Mouse (Mus musculus): ENCODE results near the gene Rpl36al.

Rpl36al gene

DNA sequence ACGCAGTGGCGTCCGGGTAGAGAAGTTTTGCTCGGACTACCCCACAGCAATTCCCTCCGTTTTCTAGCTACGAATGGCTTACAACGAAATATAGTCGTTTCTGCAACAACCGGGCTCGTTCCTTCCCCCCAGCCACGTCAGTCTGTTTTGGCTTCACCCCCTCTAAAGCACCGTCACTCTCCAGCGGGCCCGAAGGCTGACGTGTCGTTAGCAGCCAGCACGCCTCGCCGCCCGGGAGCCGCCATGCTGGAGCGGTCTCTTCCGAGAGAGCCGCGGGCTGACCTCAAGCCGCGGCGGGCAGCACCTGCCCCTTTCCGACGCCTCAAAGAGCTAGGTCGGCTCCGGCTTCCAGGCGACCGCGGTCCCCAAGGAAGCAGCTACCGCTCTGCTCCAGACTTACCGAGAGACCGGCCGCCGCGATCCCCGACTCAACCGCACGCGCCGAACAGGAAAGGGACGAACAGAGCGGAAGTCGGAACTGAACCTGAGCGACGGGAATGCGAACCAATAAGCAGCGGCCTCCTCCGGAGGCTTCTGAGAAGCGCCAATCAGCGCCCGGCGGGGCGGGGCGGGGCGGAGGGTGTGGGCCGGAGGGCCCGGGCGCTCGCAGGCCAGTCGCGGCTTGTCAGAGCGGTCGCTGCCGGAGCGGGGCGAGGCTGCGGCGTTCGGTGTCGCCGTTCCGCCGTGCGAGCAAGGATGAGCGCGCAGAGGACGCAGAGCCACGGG, at the start of gene Rpl36al, which contains the start of gene Mgat2:
Gene Rpl36al (minus strand): TSS at position 501 of the 726 bp plus-strand sequence.
Gene Mgat2 (plus strand): TSS at position 575 of the 726 bp plus-strand sequence.
- peak; percentile 95 to 99 for DNase-seq (ENCODE audit: low spot score in 2 of 2)

GRCm38 (mm10) chr12:69229251-69229650, 45.4 kb upstream of the Rpl36al start:
- no peak for DNase-seq (ENCODE audit: low spot score in 2 of 2)

- DNase-seq (ENCODE audit: low spot score in 2 of 2) = peak; percentile 63 to 78
These were observed 44.0 kb upstream of the Rpl36al start, which contains the start of gene Pole2 for GRCm38 (mm10) chr12:69227776-69228466. Pole2 (minus strand) TSS chr12:69228195.

DNA sequence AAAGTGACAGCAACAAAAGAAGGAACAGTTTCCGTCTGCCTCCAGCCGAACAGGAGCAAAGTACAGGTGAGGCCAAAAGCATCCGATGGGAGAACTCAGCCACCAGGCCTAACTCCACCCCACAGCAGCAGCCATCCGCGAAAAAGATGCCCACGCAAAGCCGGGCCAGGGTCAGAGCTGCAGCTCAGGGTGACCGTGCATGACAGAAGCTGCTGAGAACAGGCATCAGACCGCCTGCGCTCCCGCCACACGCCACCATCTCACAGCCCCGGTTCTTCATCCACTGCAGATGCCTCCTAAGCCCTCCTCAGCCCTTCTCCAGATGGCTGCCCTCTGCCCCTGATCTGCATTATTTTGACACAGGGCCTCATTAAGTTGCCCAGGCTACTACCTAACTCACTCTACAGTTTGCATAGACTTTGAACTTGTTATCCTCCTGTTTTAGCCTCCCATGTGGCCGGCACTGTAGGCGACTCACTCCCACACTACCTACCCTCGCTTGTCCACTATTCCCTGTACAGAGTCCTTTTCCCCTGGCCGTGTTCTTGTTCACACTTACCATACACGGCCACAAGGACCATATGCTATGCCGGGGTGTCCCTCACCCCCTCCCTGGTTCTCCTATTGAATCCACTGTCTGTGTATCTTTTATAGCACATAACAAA, 36.9 kb upstream of the Rpl36al start:
- DNase-seq (ENCODE audit: low spot score in 2 of 2) = no peak

DNA sequence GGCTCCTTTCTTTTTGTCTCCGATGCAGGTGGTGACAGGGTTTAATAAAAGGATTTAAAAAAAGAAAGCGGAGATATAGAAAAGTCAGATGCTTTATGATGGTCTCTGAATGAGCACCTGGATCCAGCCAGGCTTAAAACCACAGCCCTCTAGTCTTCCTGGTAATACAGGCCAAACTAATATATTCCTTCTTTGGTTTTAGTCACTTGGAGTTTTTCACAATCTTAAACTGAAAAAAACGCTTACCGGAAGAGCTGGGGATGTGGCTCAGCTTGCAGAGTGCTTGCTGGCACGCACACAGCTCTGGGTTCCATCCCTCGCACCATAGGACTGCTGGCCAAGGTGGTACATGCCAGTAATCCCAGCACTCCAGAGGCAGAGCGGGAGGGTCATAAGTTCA, 32.7 kb upstream of the Rpl36al start:
- DNase-seq (ENCODE audit: low spot score in 2 of 2) = no peak

- peak; percentile 23 to 30 for DNase-seq (ENCODE audit: low spot score in 2 of 2)
These were observed 31.3 kb upstream of the Rpl36al start for GRCm38 (mm10) chr12:69215000-69215785.

GRCm38 (mm10) chr12:69214393-69214792, 30.5 kb upstream of the Rpl36al start:
- DNase-seq (ENCODE audit: low spot score in 2 of 2) = no peak

DNA sequence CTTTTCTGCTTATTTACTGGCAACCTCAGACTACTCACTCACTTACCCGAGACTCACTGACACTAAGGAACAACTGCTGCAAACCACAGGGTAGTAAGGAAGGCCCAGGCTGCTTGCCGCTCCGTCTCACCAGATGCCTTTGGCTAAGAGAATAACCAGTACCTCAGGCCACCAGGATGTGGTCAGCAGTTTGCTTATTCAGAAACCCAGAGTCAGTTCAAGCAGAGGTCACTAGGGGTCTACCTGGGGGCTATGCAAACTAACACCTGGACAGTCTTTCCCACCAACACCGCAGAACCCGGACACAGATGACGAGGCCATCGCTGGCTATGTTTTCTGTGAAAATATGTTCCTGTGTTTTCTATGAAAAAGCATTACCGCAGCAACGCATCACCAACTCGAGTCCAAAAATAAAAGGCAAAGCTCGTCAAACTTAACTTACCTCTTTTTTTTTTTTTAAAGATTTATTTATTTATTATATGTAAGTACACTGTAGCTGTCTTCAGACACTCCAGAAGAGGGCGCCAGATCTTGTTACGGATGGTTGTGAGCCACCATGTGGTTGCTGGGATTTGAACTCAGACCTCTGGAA, 29.4 kb upstream of the Rpl36al start:
- DNase-seq (ENCODE audit: low spot score in 2 of 2) = no peak

DNA sequence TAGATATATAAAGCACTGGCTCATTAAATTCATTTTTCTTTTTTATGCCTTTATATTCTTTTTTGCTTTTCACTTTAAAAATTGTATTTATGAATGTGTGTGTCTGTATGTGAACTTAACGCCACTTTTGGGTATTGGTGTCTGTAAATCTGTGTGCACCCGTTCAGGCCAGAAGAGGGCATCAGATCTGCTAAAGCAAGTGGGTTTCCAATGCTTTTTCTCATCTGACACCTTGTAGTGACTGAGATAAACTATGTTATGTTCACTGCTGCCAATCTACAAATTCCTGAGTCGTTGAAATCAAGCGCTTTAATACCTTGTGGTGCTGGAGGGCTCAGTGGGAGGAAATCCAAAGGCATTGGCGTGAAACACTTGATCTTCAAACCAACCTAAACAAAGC, 27.2 kb upstream of the Rpl36al start:
- DNase-seq (ENCODE audit: low spot score in 2 of 2) = no peak

DNA sequence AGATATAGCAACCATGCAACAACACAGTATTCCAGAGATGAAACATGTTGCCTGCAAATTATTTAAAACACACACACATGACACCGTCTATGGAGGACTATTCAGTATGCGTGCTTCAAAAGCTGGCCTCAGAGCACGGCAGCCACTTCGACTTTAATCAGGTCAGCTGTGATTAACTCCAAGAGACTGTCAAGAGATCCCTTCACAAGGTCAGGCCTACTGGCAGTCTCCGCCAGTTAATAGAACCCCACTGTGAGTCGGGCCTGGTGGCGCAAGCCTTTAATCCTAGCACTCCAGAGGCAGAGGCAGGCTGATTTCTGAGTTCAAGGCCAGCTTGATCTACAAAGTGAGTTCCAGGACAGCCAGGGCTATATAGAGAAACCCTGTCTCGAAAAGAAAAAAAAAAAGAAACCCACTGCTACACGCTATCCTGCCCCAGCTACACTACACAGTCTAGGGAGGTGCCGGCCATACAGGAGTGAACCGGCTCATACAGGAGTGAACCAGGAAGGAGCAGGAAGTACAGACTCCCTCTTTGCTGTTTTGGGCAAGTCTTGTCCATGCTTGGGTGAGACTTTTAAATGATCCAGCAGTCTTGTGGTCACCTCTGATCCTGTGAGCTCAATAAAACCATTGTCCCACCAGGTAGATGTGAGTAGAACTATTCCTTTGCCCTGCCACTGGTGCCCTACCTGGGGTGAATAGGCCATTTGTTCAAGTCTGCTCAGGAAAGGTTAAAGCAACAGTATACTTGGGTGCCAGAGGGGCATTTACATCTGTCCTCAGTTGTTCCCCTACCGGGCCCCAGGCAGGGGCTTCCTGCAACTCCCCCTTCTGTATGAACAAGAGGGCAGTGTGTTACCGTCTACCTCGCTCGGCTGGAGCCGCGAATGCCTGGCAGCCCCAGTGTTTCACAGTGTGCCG, 26.4 kb upstream of the Rpl36al start:
- no peak for DNase-seq (ENCODE audit: low spot score in 2 of 2)

- DNase-seq (ENCODE audit: low spot score in 2 of 2) = no peak
These were observed 24.6 kb upstream of the Rpl36al start for GRCm38 (mm10) chr12:69208520-69208919.

- DNase-seq (ENCODE audit: low spot score in 2 of 2) = no peak
These were observed 24.0 kb upstream of the Rpl36al start for GRCm38 (mm10) chr12:69207926-69208325.

- DNase-seq (ENCODE audit: low spot score in 2 of 2) = no peak
These were observed 23.5 kb upstream of the Rpl36al start for GRCm38 (mm10) chr12:69207396-69207795.

GRCm38 (mm10) chr12:69204052-69204833, 20.4 kb upstream of the Rpl36al start, which contains the start of gene Gm49384:
Gm49384 (minus strand) TSS chr12:69204267.
- no peak for DNase-seq (ENCODE audit: low spot score in 2 of 2)

- DNase-seq (ENCODE audit: low spot score in 2 of 2) = no peak
These were observed 15.1 kb upstream of the Rpl36al start for GRCm38 (mm10) chr12:69198985-69199384.

DNA sequence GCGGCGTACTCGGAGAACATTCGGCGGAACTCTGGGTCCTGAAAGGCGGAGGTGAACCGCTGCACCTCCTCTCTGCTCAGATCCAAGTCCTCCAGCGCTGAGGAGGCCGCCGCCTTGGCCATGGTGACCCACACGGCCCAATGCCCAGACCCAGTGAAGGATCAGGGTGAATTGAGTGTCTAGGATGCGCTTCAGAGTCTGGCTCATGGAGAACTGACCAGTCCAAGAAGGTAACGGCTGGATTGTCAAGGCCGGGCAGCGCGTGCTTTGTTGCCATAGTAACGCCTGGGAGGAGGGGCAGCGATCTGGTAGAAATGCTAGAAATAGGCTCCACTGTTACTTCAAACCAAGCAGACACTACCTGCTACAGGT, 14.3 kb upstream of the Rpl36al start, which contains the start of gene Dnaaf2:
Gene Dnaaf2 (minus strand): TSS at position 266 of the 372 bp plus-strand sequence.
- peak; percentile 49 to 58 for DNase-seq (ENCODE audit: low spot score in 2 of 2)

GRCm38 (mm10) chr12:69197378-69198163, 13.7 kb upstream of the Rpl36al start:
- DNase-seq (ENCODE audit: low spot score in 2 of 2) = peak in 1 of 2 experiments; percentile 19

Measured in frontal cortex, postnatal 14 days (tissue).